Mouse (Mus musculus) bone marrow, adult 2 months (tissue): ENCODE results near the gene Ncoa5.

Source experiments
- CTCF ChIP-seq: fragments of 200-500 bp; IDR thresholded peaks from 2 replicates; pipeline ENCODE4 v1.5.1; 2011; ENCODE audit warnings: low read length, control low read depth; ENCODE audit not compliant: control insufficient read depth, insufficient read depth
- POLR2A ChIP-seq: fragments of 200-500 bp; IDR thresholded peaks from 2 replicates; pipeline ENCODE4 v1.6.1; 2011; ENCODE audit warnings: low read depth, mild to moderate bottlenecking, control low read depth, low read length, borderline replicate concordance; ENCODE audit not compliant: control insufficient read depth

DNA sequence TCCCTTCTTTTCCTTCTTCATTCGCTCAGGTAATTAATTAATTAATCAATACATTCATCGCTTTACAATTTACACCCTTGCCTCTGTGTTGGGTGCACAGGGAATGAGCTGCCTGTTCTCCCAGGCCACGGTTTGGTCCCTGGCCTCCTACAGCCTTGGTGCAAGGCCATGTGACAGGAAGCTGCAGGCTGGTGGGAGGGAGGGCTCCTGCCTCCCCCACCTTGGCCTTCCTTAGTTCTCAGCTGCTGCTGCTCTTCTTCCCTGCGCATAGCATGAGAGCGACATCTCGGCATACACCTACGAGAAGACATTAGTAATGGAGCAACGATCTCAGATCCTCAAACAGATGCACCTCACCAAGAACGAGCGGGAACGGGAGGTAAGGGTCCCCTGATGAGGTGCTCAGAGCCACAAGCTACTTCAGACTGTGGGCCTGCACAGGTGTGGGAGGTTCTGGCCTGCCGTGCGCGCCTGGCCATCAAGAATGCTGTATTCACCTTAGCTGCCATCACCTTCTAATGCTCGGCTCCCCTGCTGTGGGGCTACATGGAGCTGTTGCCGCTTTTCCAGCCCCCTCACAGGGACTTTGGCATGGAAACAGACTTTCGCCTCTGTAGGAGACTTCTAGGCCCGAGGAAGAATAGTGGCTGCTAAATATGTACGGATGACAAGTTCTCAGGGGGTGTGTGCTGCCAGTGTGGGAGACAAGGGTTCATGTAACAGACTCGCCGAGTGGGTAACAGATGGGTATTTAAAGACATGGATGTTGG, 39.8 kb downstream of the Ncoa5 start:
- TF ChIP-seq POLR2A (no peak), CTCF (no peak)
